Mouse (Mus musculus): ENCODE results near the gene Gria4. TPM values are rescaled to one million over a fixed set of nuclear protein-coding genes. Genes with fewer than 3 reads are reported as not detected.

The Gria4 gene
- polyA plus RNA-seq (2015; fragmentation: Nextera tagmentation; extraction: Ambion mirVana): 2.7 and 3.3 TPM in 2 replicates

DNA sequence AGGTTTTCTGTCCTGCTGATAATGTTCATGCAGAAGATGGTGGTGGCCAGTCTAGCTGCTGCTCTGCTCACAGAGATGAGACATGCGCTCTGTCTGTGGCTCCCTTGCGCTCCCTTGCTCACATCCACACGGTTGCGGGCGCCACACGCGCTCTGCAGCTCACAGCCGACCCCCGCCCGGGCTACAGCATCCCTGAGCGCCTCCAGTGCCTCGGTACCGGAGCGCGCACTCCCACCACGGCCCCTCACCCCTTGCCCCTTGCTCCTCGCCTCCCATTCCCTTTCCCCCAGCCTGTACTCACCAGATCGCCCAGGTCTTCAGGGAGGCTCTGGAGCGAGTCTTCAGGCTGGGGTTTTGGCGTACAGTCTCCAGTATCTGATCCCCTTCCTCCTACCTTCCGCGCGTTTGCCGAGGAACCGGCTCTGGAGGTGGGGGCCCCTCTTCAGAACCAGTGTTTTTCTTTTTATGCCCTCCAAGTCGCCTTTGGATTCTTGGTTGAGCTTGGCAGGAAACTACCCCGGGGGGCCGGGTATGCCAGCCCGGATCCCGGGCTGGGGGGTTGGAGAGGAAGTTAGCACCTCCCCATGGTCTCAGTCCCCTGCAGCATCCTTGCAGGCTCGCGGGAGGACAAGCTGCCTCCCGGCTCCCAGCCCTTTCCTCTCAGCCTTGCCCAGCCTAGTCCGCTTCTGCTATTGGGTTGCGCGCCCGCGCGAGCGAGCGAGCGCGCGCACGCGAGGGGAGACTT lies at the start of gene Gria4:
Gene Gria4 (minus strand): TSS at position 691 of the 745 bp plus-strand sequence.

DNA sequence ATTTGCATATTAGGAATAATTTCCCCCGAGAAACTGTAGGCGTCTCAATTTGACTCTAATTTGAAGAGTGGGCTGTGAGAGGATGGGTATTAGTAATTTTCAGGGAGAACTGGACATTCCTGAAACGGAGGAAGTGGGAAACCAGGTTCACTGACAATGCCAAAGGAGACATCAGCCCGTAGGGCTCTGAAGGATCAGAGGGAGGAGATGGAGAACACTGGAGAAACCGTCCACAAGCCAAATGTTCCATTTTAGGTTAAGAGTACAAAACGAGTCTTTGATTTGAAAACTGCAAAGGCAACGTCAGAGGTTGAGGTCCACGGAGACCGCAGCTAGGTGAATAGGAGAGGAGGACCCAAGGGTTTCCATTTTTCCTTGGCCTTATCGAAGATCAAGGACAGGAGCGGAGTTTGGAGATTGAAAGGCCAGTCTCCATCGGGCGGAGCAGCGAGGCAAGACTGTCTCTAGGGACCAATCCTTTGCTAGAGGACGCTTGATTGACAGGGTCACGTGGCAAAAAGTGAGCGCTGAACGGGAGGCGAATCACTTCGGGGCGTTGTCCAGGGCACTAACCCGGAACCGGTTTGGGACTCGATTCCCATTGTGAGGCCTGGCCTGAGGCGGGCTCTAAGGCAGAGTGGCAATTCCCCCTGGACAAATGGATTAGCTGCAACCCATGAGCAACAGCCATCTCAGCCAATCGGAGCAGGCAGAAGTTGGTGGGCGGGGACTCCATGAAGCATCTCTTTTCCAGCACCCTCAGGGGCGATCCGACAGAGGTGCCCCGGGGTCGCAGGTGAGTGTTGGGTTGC lies 420.0 kb downstream of the Gria4 start, which contains the start of gene Msantd4:
Gene Msantd4 (plus strand): TSS at position 735 of the 812 bp plus-strand sequence.

Small RNA genes lying within 50 kb of the gene (microRNA-seq; reads per million reads assigned to microRNA genes)
- not detected for gene Gm23811
- not detected for gene Gm23992

All from urinary bladder, postnatal 0 days (tissue).